ENCODE assay signal across 24 mouse cellular contexts in genomic region chr13:45918956-45919711, GRCm38 (mm10). TPM values are rescaled to one million over a fixed set of nuclear protein-coding genes. Genes with fewer than 3 reads are reported as not detected.
DNase-seq lines count a peak whose midpoint lies in the region; ATAC-seq and TF ChIP-seq lines count a peak whose summit lies in the region.
"Had no signal": no experiment of that assay in that cellular context is flagged by ENCODE, and none has a peak within 500 bp of the region (broad histone marks: within the 10 kb centered on the region; RNA-seq: fewer than 3 reads in every experiment).

No protein-coding gene starts in this region.

- no peaks in the 10 kb centered on the region for H3K9me3 ChIP-seq in midbrain, postnatal 0 days (ENCODE audit: low read length)
- H3K9me3 ChIP-seq in forebrain, embryonic 15.5 days, result no peaks in the 10 kb centered on the region
- H3K9me3 ChIP-seq: embryonic facial prominence, embryonic 12.5 days; embryonic facial prominence, embryonic 15.5 days; heart, embryonic 12.5 days; heart, embryonic 15.5 days; hindbrain, embryonic 10.5 days; hindbrain, embryonic 13.5 days had no signal

- WGBS in midbrain, postnatal 0 days, result 94% methylated on average over 14 of the region's 15 CpGs
- 92% methylated on average over 13 of the region's 15 CpGs for WGBS in forebrain, embryonic 15.5 days

- H3K9ac ChIP-seq in midbrain, postnatal 0 days (replicated peaks; ENCODE audit: low read length, poor library complexity, severe bottlenecking), result no peak overlapping the region
- H3K9ac ChIP-seq in forebrain, embryonic 15.5 days (replicated peaks), result no peak overlapping the region
- H3K9ac ChIP-seq: embryonic facial prominence, embryonic 12.5 days; embryonic facial prominence, embryonic 15.5 days; heart, embryonic 12.5 days; heart, embryonic 15.5 days; hindbrain, embryonic 13.5 days had no signal

- H3K4me3 ChIP-seq in midbrain, postnatal 0 days (ENCODE audit: low read depth, low read length), result no peak overlapping the region
- H3K4me3 ChIP-seq in forebrain, embryonic 15.5 days, result no peak overlapping the region
- H3K4me3 ChIP-seq: embryonic facial prominence, embryonic 12.5 days; embryonic facial prominence, embryonic 15.5 days; heart, embryonic 12.5 days; heart, embryonic 15.5 days; hindbrain, embryonic 10.5 days; hindbrain, embryonic 13.5 days had no signal

- TF ChIP-seq CTCF in midbrain, postnatal 0 days (IDR thresholded peaks at IDR 0.05), result no peak

- no peak overlapping the region for H3K27ac ChIP-seq in midbrain, postnatal 0 days (ENCODE audit: low read depth, low read length)
- no peak overlapping the region for H3K27ac ChIP-seq in forebrain, embryonic 15.5 days (replicated peaks)
- H3K27ac ChIP-seq: embryonic facial prominence, embryonic 12.5 days; embryonic facial prominence, embryonic 15.5 days; heart, embryonic 15.5 days; hindbrain, embryonic 10.5 days; hindbrain, embryonic 13.5 days had no signal

- no peaks in the 10 kb centered on the region for H3K27me3 ChIP-seq in midbrain, postnatal 0 days (ENCODE audit: insufficient read depth, low read length)
- H3K27me3 ChIP-seq in forebrain, embryonic 15.5 days, result no peaks in the 10 kb centered on the region
- H3K27me3 ChIP-seq: embryonic facial prominence, embryonic 12.5 days; embryonic facial prominence, embryonic 15.5 days; heart, embryonic 12.5 days; heart, embryonic 15.5 days; hindbrain, embryonic 13.5 days had no signal

- no peak overlapping the region for H3K4me2 ChIP-seq in midbrain, postnatal 0 days (ENCODE audit: low read depth, low read length, poor library complexity, severe bottlenecking)
- no peak overlapping the region for H3K4me2 ChIP-seq in forebrain, embryonic 15.5 days (replicated peaks)
- H3K4me2 ChIP-seq: embryonic facial prominence, embryonic 12.5 days; embryonic facial prominence, embryonic 15.5 days; heart, embryonic 12.5 days; heart, embryonic 15.5 days; hindbrain, embryonic 13.5 days had no signal

- H3K36me3 ChIP-seq in midbrain, postnatal 0 days (ENCODE audit: insufficient read depth, low read length), result no peaks in the 10 kb centered on the region
- no peaks in the 10 kb centered on the region for H3K36me3 ChIP-seq in forebrain, embryonic 15.5 days
- H3K36me3 ChIP-seq: embryonic facial prominence, embryonic 12.5 days; embryonic facial prominence, embryonic 15.5 days; heart, embryonic 12.5 days; heart, embryonic 15.5 days; hindbrain, embryonic 10.5 days; hindbrain, embryonic 13.5 days had no signal

- peak; percentile 56 for DNase-seq in kidney, adult 9 months
- DNase-seq in kidney, adult 11 months, result no peak
- DNase-seq in CD4-positive, CD25-positive, alpha-beta regulatory T cell, adult 2 months (ENCODE audit: low read depth, low spot score), result peak; percentile 53
- DNase-seq in midbrain, postnatal 0 days (ENCODE audit: low spot score), result no peak
- DNase-seq: adrenal gland, postnatal 10 days; adrenal gland, postnatal 36 days; cerebellum, adult 18-20 months; cerebellum, adult 9-10 months; cerebellum, postnatal 14 days; gastrocnemius, postnatal 25 days; heart, adult 18-20 months; heart, postnatal 10 days; heart, postnatal 36 days had no signal

- no peaks in the 10 kb centered on the region for H3K4me1 ChIP-seq in midbrain, postnatal 0 days (ENCODE audit: insufficient read depth, low read length)
- H3K4me1 ChIP-seq in forebrain, embryonic 15.5 days, result peaks cover 25% of the 10 kb centered on the region; the same call in 1 of the 2 replicates

- ATAC-seq in activated CD4-positive, CD25-positive, alpha-beta regulatory T cell, adult 4 months, result peak; percentile 26
- peak; percentile 38 for ATAC-seq in inflammation-experienced regulatory T-cells, adult 6 months
- ATAC-seq in midbrain, postnatal 0 days (ENCODE audit: low FRiP score), result no peak
- ATAC-seq in forebrain, embryonic 15.5 days (replicated peaks), result no peak
- ATAC-seq: forebrain, embryonic 14.5 days; hindbrain, embryonic 16.5 days had no signal

RNA-seq across cellular contexts. Expression of gene Atxn1, which starts 45.7 kb away (rescaled TPM):
- 10 to 100 TPM; 28.1 to 32.9 TPM for polyA plus RNA-seq in activated CD4-positive, CD25-positive, alpha-beta regulatory T cell, adult 4 months (2017; shearing (Covaris generic))
- polyA plus RNA-seq in inflammation-experienced regulatory T-cells, adult 6 months (2017; shearing (Covaris generic)), result 10 to 100 TPM; 35.9 to 51.1 (median 39.1) TPM
- 26.6 and 31.4 TPM in 2 replicates for total RNA-seq in midbrain, postnatal 0 days (2014; rRNA removed)
- 9.3 and 12.0 TPM in 2 replicates for polyA plus RNA-seq in midbrain, postnatal 0 days (2015; fragmentation: Nextera tagmentation; extraction: Ambion mirVana)
- polyA plus RNA-seq in forebrain, embryonic 15.5 days (2015; fragmentation: Nextera tagmentation; extraction: Ambion mirVana), result 11.6 and 12.8 TPM in 2 replicates

Comparison
In these comparisons a context has a peak if more than half of its experiments do, and no peak if none do; other contexts are left out.
1. DNase-seq: peak in kidney, adult 9 months (single experiment) and CD4-positive, CD25-positive, alpha-beta regulatory T cell, adult 2 months (single experiment); none in kidney, adult 11 months (single experiment) and midbrain, postnatal 0 days (single experiment).
2. ATAC-seq: peak in activated CD4-positive, CD25-positive, alpha-beta regulatory T cell, adult 4 months (single experiment) and inflammation-experienced regulatory T-cells, adult 6 months (single experiment); none in midbrain, postnatal 0 days (single experiment) and forebrain, embryonic 15.5 days (single experiment).